Mouse (Mus musculus): Measurements from ENCODE around the gene Fos. TPM values are rescaled to one million over a fixed set of nuclear protein-coding genes. Genes with fewer than 3 reads are reported as not detected.

The Fos gene
- polyA plus RNA-seq, 1 experiment from 2014 or later = 11.2 TPM

- WGBS = 69% methylated on average over 4 of the region's 4 CpGs
Measured at GRCm38 (mm10) chr12:85477219-85477618, 3.5 kb downstream of the Fos start.

DNA sequence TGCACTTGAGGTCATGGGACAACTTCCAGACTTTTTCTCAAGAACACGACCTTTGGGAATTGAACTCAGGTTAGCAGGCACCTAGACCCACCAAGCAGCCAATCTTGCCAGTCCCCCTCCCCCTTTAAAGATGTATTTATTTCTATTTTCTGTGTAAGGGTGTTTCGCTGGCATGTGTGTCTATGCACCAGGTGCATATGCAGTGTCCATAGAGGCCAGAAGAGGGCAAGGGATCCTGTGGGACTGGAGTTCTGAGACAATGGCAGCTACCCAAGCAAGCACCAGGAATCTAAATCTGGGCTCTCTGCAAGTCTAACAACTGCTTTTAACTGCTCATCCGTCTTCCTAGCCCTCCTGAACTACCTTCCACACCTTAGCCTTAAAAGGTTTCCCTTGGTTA, 4.1 kb downstream of the Fos start:
- ATAC-seq (ENCODE audit: low read depth) (no peak), DNase-seq (ENCODE audit: low spot score) (no peak)
- WGBS = 77% methylated on average over 3 of the region's 3 CpGs
- Histone ChIP-seq H3K27ac (replicated peaks; ENCODE audit: low read depth, low read length) (no peak overlapping the region), H3K4me1 (ENCODE audit: control insufficient read depth, insufficient read depth, low read length) (peaks cover 13% of the 10 kb centered on the region), H3K4me2 (ENCODE audit: low read depth, low read length) (no peak overlapping the region), H3K9ac (ENCODE audit: low read depth, low read length) (no peak overlapping the region), H3K9me3 (ENCODE audit: control insufficient read depth, low read length) (no peaks in the 10 kb centered on the region), H3K4me3 (ENCODE audit: low read depth, low read length) (no peak overlapping the region), H3K36me3 (ENCODE audit: control insufficient read depth, insufficient read depth, low read length) (no peaks in the 10 kb centered on the region), H3K27me3 (replicated peaks; ENCODE audit: control insufficient read depth, insufficient read depth, low read length) (peaks cover 22% of the 10 kb centered on the region)

More at GRCm38 (mm10) chr12:85477219-85477618, 3.5 kb downstream of the Fos start:
- ATAC-seq (ENCODE audit: low read depth) (no peak), DNase-seq (ENCODE audit: low spot score) (no peak)
- no peak overlapping the region for H3K4me3 ChIP-seq (ENCODE audit: low read depth, low read length)
- peaks cover 19% of the 10 kb centered on the region for H3K4me1 ChIP-seq (ENCODE audit: control insufficient read depth, insufficient read depth, low read length)
- peaks cover 22% of the 10 kb centered on the region for H3K27me3 ChIP-seq (replicated peaks; ENCODE audit: control insufficient read depth, insufficient read depth, low read length)
- no peak overlapping the region for H3K4me2 ChIP-seq (ENCODE audit: low read depth, low read length)
- no peaks in the 10 kb centered on the region for H3K9me3 ChIP-seq (ENCODE audit: control insufficient read depth, low read length)
- no peak overlapping the region for H3K9ac ChIP-seq (ENCODE audit: low read depth, low read length)
- no peaks in the 10 kb centered on the region for H3K36me3 ChIP-seq (ENCODE audit: control insufficient read depth, insufficient read depth, low read length)
- no peak overlapping the region for H3K27ac ChIP-seq (replicated peaks; ENCODE audit: low read depth, low read length)

DNA sequence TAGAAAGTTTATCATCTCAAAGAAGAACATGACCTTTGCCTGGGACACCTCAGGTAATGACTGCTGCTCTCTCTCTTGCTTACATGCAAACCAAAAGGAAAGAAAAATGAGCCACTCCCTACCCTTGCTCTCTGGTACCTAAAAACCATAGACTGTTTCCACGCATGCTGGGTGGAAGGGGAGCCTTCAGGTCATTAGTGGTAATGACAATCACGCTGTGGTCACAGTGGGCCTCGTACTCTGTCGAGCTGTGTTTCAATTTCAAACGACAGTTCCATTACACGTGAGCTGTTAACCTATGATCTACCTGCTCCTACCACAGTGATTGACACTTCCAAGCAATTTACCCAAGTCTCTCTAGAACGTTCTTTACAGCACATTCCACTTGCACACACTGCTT, 5.0 kb downstream of the Fos start:
- ATAC-seq (ENCODE audit: low read depth) (no peak), DNase-seq (ENCODE audit: low spot score) (no peak)
- Histone ChIP-seq H3K4me2 (ENCODE audit: low read depth, low read length) (no peak overlapping the region), H3K27me3 (replicated peaks; ENCODE audit: control insufficient read depth, insufficient read depth, low read length) (peaks cover 22% of the 10 kb centered on the region), H3K9ac (ENCODE audit: low read depth, low read length) (no peak overlapping the region), H3K4me3 (ENCODE audit: low read depth, low read length) (no peak overlapping the region), H3K36me3 (ENCODE audit: control insufficient read depth, insufficient read depth, low read length) (no peaks in the 10 kb centered on the region), H3K27ac (replicated peaks; ENCODE audit: low read depth, low read length) (no peak overlapping the region), H3K4me1 (ENCODE audit: control insufficient read depth, insufficient read depth, low read length) (peaks cover 10% of the 10 kb centered on the region), H3K9me3 (ENCODE audit: control insufficient read depth, low read length) (no peaks in the 10 kb centered on the region)
- WGBS = 77% methylated on average over 7 of the region's 7 CpGs

DNA sequence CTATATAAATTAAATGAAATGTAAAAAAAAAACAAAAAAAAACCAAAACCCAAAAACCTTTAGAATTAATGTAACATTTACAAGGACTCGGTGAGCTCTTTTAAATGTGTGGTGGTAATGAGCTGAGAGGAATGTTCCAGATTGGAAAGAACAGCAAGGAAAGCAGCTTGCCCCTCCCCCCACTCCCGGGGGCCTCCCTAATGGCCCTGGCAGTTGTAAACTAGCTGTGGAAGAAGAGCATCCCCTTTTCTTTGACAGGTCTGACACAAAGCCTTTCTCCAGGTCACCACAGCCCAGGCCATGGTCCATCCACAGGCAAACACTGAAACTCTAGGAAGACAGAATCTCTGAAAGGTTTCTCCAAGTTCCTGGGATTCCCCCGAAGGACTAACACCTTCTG, 5.5 kb downstream of the Fos start:
- H3K27ac ChIP-seq (replicated peaks; ENCODE audit: low read depth, low read length) = no peak overlapping the region
- no peak overlapping the region for H3K4me3 ChIP-seq (ENCODE audit: low read depth, low read length)
- whole genome bisulfite sequencing = 41% methylated on average over 3 of the region's 3 CpGs
- no peaks in the 10 kb centered on the region for H3K36me3 ChIP-seq (ENCODE audit: control insufficient read depth, insufficient read depth, low read length)
- H3K9me3 ChIP-seq (ENCODE audit: control insufficient read depth, low read length) = no peaks in the 10 kb centered on the region
- H3K27me3 ChIP-seq (replicated peaks; ENCODE audit: control insufficient read depth, insufficient read depth, low read length) = peaks cover 22% of the 10 kb centered on the region
- ATAC-seq (ENCODE audit: low read depth) (no peak), DNase-seq (ENCODE audit: low spot score) (no peak)
- peaks cover 10% of the 10 kb centered on the region for H3K4me1 ChIP-seq (ENCODE audit: control insufficient read depth, insufficient read depth, low read length)
- no peak overlapping the region for H3K4me2 ChIP-seq (ENCODE audit: low read depth, low read length)
- H3K9ac ChIP-seq (ENCODE audit: low read depth, low read length) = no peak overlapping the region

DNA sequence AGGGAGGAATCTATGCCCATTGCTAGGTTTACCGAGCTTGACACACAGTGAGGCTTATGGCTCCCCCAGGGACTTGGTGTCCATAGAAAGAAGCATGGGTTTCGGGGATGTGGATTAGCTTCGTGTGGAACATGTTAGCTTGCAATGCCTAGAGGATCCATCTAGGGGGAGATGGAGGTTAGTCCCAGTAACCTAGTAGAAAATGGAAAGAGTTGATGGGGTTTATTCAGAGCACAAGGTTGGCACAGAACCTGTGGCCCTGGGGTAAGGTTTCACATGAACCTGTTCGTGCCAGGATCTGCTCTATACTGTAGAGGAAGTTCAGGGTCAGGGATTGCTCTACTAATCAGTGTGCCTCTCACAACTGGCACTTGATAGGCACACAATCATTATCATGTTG, 9.5 kb downstream of the Fos start:
- Histone ChIP-seq H3K9ac (ENCODE audit: low read depth, low read length) (no peak overlapping the region), H3K27me3 (replicated peaks; ENCODE audit: control insufficient read depth, insufficient read depth, low read length) (no peaks in the 10 kb centered on the region), H3K4me3 (ENCODE audit: low read depth, low read length) (no peak overlapping the region), H3K4me1 (ENCODE audit: control insufficient read depth, insufficient read depth, low read length) (peaks cover 12% of the 10 kb centered on the region), H3K36me3 (ENCODE audit: control insufficient read depth, insufficient read depth, low read length) (no peaks in the 10 kb centered on the region), H3K27ac (replicated peaks; ENCODE audit: low read depth, low read length) (no peak overlapping the region), H3K9me3 (ENCODE audit: control insufficient read depth, low read length) (no peaks in the 10 kb centered on the region), H3K4me2 (ENCODE audit: low read depth, low read length) (no peak overlapping the region)
- no peak for DNase-seq (ENCODE audit: low spot score)
- no peak for ATAC-seq (ENCODE audit: low read depth)
- WGBS = 31% methylated on average over 4 of the region's 4 CpGs

- no peak overlapping the region for H3K9ac ChIP-seq (ENCODE audit: low read depth, low read length)
- no peak for ATAC-seq (ENCODE audit: low read depth)
- H3K4me3 ChIP-seq (ENCODE audit: low read depth, low read length) = no peak overlapping the region
- H3K36me3 ChIP-seq (ENCODE audit: control insufficient read depth, insufficient read depth, low read length) = no peaks in the 10 kb centered on the region
- H3K9me3 ChIP-seq (ENCODE audit: control insufficient read depth, low read length) = no peaks in the 10 kb centered on the region
- H3K27me3 ChIP-seq (replicated peaks; ENCODE audit: control insufficient read depth, insufficient read depth, low read length) = no peaks in the 10 kb centered on the region
- WGBS = 72% methylated on average over 2 of the region's 2 CpGs
- H3K4me1 ChIP-seq (ENCODE audit: control insufficient read depth, insufficient read depth, low read length) = peaks cover 12% of the 10 kb centered on the region
- no peak overlapping the region for H3K4me2 ChIP-seq (ENCODE audit: low read depth, low read length)
- no peak for DNase-seq (ENCODE audit: low spot score)
- H3K27ac ChIP-seq (replicated peaks; ENCODE audit: low read depth, low read length) = no peak overlapping the region
Measured at GRCm38 (mm10) chr12:85484655-85485054, 11.0 kb downstream of the Fos start.

- Histone ChIP-seq H3K36me3 (ENCODE audit: control insufficient read depth, insufficient read depth, low read length) (no peaks in the 10 kb centered on the region), H3K4me3 (ENCODE audit: low read depth, low read length) (peak overlapping the region; percentile 62), H3K4me1 (ENCODE audit: control insufficient read depth, insufficient read depth, low read length) (peaks cover 12% of the 10 kb centered on the region), H3K4me2 (ENCODE audit: low read depth, low read length) (peak overlapping the region; percentile 96), H3K9ac (ENCODE audit: low read depth, low read length) (peak overlapping the region; percentile 79), H3K27ac (replicated peaks; ENCODE audit: low read depth, low read length) (peak overlapping the region; percentile 83), H3K9me3 (ENCODE audit: control insufficient read depth, low read length) (no peaks in the 10 kb centered on the region), H3K27me3 (replicated peaks; ENCODE audit: control insufficient read depth, insufficient read depth, low read length) (no peaks in the 10 kb centered on the region)
- ATAC-seq (ENCODE audit: low read depth) (peak; percentile 96), DNase-seq (ENCODE audit: low spot score) (peak; percentile 94)
- under 1% methylated on average over 44 of the region's 52 CpGs for WGBS
Measured at GRCm38 (mm10) chr12:85485890-85486765, 12.4 kb downstream of the Fos start.

DNA sequence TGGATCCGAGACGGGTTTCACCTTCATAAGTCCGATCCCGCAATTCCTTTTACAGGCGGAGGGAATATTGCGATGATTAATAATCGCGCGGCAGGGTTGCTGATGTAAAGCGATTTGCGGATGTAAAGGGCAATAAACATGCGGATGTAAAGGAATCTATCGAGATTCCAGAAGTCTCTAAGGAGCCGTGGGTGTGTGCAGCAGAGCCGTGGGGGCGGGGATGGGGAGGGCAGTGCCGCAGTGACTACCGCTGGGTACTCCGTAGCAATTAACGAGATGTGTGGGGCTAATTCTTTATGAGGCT, 13.0 kb downstream of the Fos start:
- H3K27me3 ChIP-seq (replicated peaks; ENCODE audit: control insufficient read depth, insufficient read depth, low read length) = no peaks in the 10 kb centered on the region
- DNase-seq (ENCODE audit: low spot score) = peak; percentile 62
- peak overlapping the region; percentile 79 for H3K9ac ChIP-seq (ENCODE audit: low read depth, low read length)
- H3K27ac ChIP-seq (replicated peaks; ENCODE audit: low read depth, low read length) = no peak overlapping the region
- no peaks in the 10 kb centered on the region for H3K9me3 ChIP-seq (ENCODE audit: control insufficient read depth, low read length)
- no peaks in the 10 kb centered on the region for H3K36me3 ChIP-seq (ENCODE audit: control insufficient read depth, insufficient read depth, low read length)
- WGBS = under 1% methylated on average over 20 of the region's 20 CpGs
- peak overlapping the region; percentile 96 for H3K4me2 ChIP-seq (ENCODE audit: low read depth, low read length)
- peaks cover 12% of the 10 kb centered on the region for H3K4me1 ChIP-seq (ENCODE audit: control insufficient read depth, insufficient read depth, low read length)
- H3K4me3 ChIP-seq (ENCODE audit: low read depth, low read length) = peak overlapping the region; percentile 62
- no peak for ATAC-seq (ENCODE audit: low read depth)

Data from embryonic facial prominence, embryonic 14.5 days (tissue).